Mouse (Mus musculus) thymus, adult 2 months (tissue): ENCODE data around the gene Olfml2b. TPM values are rescaled to one million over a fixed set of nuclear protein-coding genes. Genes with fewer than 3 reads are reported as not detected.

Experiments used
- DNase-seq: peaks from one replicate; pipeline ENCODE4 v3.0.0; 2021
- H3K27ac ChIP-seq: fragments of 200-500 bp; 2 replicates; pipeline ENCODE4 v1.5.1; 2012; ENCODE audit warnings: low read length, control low read depth; ENCODE audit not compliant: control insufficient read depth, insufficient read depth
- H3K27me3 ChIP-seq: fragments of 200-500 bp; 2 replicates; pipeline ENCODE4 v1.6.1; 2012; ENCODE audit warnings: mild to moderate bottlenecking, low read length, moderate library complexity, mixed read lengths; ENCODE audit not compliant: control insufficient read depth, insufficient read depth
- H3K36me3 ChIP-seq: fragments of 200-500 bp; 2 replicates; pipeline ENCODE4 v1.6.1; 2012; ENCODE audit warnings: mild to moderate bottlenecking, low read length, moderate library complexity; ENCODE audit not compliant: control insufficient read depth, insufficient read depth
- H3K4me1 ChIP-seq: fragments of 200-500 bp; replicated peaks from 2 replicates; pipeline ENCODE4 v1.6.1; 2012; ENCODE audit warnings: low read length; ENCODE audit not compliant: control insufficient read depth, insufficient read depth
- H3K4me3 ChIP-seq: fragments of 200-500 bp; 2 replicates; pipeline ENCODE4 v1.5.1; 2012; ENCODE audit warnings: mild to moderate bottlenecking, low read length, control low read depth, moderate library complexity; ENCODE audit not compliant: control insufficient read depth, insufficient read depth
- CTCF ChIP-seq: fragments of 200-500 bp; IDR thresholded peaks from 2 replicates; pipeline ENCODE4 v1.5.1; 2012; ENCODE audit warnings: mild to moderate bottlenecking, control low read depth, low read length, moderate library complexity, borderline replicate concordance; ENCODE audit not compliant: control insufficient read depth, poor library complexity, insufficient read depth; ENCODE audit errors: extremely low read depth
- POLR2A ChIP-seq: fragments of 200-500 bp; IDR thresholded peaks from 2 replicates; pipeline ENCODE4 v1.6.1; 2012; ENCODE audit warnings: mild to moderate bottlenecking, low read length, control low read depth, moderate library complexity; ENCODE audit not compliant: control insufficient read depth, poor library complexity, insufficient read depth; ENCODE audit errors: extremely low read depth
- WGBS: fragments of 180-500 bp; shearing (Covaris S2); methylation state at CpG from one replicate; pipeline ENCODE4 v1.1.7; 2018; 5-methylcytosine and 5-hydroxymethylcytosine counted together
- polyA plus RNA-seq: library from polyadenylated mRNA; depleted of rRNA; stranded (reverse); fragments of >200 nt; gene quantifications from 2 replicates; pipeline ENCODE4 v1.2.3, GENCODE M21; 2012

The Olfml2b gene
- polyA plus RNA-seq, 1 experiment = 4.8 TPM

DNA sequence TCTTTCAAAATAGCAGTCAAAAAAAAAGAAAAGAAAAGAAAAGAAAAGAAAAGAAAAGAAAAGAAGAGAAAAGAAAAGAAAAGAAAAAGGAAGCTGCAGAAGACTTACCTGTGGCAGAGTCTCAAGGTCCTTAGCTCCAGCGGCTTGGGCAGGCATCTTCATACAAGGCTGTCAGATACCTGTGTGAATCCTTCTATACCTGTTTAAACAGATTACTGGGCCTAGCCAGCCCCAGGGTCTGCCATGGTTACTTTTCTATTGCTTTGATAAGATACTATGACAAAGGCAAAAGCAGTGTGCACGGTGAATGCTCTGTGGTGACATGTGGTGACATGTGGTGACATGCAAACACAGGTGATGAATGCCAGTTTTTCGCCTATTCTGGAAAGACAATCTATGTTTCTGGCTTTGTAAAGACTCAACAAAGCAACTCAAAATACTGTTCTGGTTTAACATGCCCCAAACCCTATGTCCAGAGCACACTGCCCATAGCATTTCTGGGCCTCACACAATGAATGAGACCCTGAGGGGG lies 56.2 kb downstream of the Olfml2b start:
- WGBS = 88% methylated on average over 3 of the region's 3 CpGs
- H3K4me1 ChIP-seq = no peaks in the 10 kb centered on the region
- H3K4me3 ChIP-seq = no peak overlapping the region
- no peak for DNase-seq
- H3K27ac ChIP-seq = no peak overlapping the region
- no peaks in the 10 kb centered on the region for H3K27me3 ChIP-seq
- no peak for TF ChIP-seq POLR2A
- TF ChIP-seq CTCF = no peak
- no peaks in the 10 kb centered on the region for H3K36me3 ChIP-seq

DNA sequence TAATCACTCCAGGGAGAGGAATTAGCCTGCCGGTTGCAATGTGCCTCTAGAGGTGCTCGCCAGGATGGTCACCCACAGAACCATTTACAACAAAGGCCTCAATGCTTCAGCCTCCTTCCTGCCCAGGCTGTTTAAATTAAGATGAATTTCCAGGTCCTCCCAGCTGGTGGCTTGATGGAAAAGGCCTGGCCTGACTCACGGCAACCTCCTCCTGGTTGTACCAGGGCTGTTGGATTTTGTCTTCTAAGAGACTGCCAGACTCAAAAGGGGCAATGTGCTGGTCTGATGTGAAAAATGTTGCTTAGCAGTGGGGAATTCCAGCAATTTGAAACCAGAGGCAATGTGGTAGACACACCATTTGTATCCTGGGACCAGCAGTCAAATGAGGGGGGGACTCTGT lies 56.8 kb downstream of the Olfml2b start:
- Histone ChIP-seq H3K36me3 (no peaks in the 10 kb centered on the region), H3K27me3 (no peaks in the 10 kb centered on the region), H3K27ac (no peak overlapping the region), H3K4me3 (no peak overlapping the region), H3K4me1 (no peaks in the 10 kb centered on the region)
- TF ChIP-seq POLR2A (no peak), CTCF (no peak)
- WGBS = 92% methylated on average over 3 of the region's 3 CpGs
- DNase-seq = no peak

DNA sequence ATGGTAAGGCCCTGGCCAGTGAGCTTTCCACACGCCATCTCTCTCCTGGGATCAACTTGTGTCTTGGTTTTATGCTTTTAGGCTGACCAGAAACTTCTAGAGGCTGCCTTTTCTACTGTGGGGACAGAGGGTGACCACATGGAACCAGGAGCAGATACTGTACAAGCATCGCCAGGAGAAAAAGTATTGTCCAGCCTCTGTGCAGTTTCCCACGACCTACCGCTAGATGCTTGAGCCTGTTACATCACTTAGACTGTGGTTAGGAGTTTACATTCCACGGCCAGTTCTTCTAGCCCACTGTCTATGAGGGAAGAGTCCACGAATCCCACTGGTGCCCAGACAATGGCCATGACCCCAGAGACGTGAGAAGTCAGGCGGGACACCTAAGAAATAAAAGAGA lies 57.2 kb downstream of the Olfml2b start:
- no peak overlapping the region for H3K4me3 ChIP-seq
- 90% methylated on average over 8 of the region's 8 CpGs for WGBS
- H3K36me3 ChIP-seq = no peaks in the 10 kb centered on the region
- H3K4me1 ChIP-seq = no peaks in the 10 kb centered on the region
- no peak overlapping the region for H3K27ac ChIP-seq
- no peak for DNase-seq
- TF ChIP-seq CTCF (no peak), POLR2A (no peak)
- no peaks in the 10 kb centered on the region for H3K27me3 ChIP-seq

DNA sequence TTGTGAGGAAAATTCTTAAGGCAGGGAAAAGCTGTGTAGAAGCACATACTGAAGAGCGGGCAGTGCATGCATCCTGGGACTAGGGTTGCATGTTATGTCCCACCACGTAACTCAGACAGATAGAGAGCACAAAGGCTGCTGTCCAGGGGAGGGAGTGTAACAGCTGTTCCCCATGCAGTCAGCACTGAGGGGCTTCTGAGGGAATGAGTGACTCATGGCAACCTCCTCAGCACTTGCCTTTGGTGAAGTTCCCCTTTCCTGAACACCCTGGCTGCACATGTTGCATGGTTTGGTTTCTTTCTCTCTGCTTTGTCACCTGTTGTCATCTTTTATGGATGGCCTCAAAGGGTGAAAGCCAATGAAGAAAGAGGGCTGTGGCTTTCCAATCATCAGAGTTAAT lies 57.9 kb downstream of the Olfml2b start:
- no peak overlapping the region for H3K27ac ChIP-seq
- no peak for DNase-seq
- WGBS = 54% methylated on average over 2 of the region's 2 CpGs
- no peak overlapping the region for H3K4me3 ChIP-seq
- H3K36me3 ChIP-seq = no peaks in the 10 kb centered on the region
- no peaks in the 10 kb centered on the region for H3K27me3 ChIP-seq
- no peaks in the 10 kb centered on the region for H3K4me1 ChIP-seq
- TF ChIP-seq POLR2A (no peak), CTCF (no peak)

DNA sequence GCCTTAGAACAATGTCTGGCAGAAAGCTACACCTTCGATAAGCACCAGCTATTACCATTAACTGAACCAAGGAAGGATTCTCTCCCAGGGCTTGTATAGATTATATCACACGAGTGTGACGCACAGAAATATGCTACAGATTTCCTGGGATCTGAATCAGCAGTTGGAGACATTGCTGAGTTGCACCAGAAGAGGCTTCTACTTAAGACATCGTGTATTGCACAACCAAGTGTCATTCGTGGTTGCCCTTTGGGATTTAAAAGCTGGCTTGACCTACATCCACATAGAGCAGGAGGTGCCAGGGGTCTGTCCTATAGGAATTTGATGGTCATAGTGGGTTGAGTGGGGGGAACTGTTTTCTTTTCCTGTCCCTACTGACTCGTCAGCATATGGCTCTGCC lies 58.6 kb downstream of the Olfml2b start:
- no peak for TF ChIP-seq POLR2A
- no peak for TF ChIP-seq CTCF
- WGBS = 82% methylated on average over 6 of the region's 6 CpGs
- Histone ChIP-seq H3K4me3 (no peak overlapping the region), H3K27ac (no peak overlapping the region), H3K27me3 (no peaks in the 10 kb centered on the region), H3K4me1 (no peaks in the 10 kb centered on the region), H3K36me3 (no peaks in the 10 kb centered on the region)
- no peak for DNase-seq

DNA sequence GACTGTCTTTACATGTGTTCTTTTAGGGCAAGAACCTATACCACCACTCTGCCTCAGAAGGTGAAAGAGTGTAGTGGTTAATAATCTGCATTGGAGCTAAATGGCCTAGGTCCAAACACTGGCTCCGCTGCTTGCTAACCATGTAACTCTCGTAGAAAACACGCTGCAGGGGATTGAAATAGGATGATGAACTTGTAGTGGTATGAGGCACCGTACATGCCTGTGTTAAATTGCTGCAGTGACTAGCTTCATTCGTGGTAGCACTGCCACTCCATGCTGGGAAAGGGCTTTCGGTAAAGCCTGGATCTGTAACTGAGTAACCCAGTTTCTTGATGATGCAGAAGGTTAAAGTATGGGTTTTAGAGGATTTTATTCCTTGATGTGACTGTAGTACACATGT lies 59.8 kb downstream of the Olfml2b start:
- no peak for DNase-seq
- Histone ChIP-seq H3K27me3 (no peaks in the 10 kb centered on the region), H3K4me3 (no peak overlapping the region), H3K27ac (no peak overlapping the region), H3K4me1 (no peaks in the 10 kb centered on the region), H3K36me3 (no peaks in the 10 kb centered on the region)
- whole genome bisulfite sequencing = 96% methylated on average over 6 of the region's 6 CpGs
- no peak for TF ChIP-seq CTCF
- no peak for TF ChIP-seq POLR2A
